Mouse (Mus musculus): ENCODE data around the gene Rex2.
"Not testable (repeated sequence)": the region's sequence is repeated elsewhere in the genome, so short reads cannot be mapped to it uniquely, and the experiment has no call there.

Gene Rex2

GRCm38 (mm10) chr4:147021550-147021949, at the start of gene Rex2:
TSS of gene Rex2 (plus strand) at chr4:147021850.
- not testable (repeated sequence) for DNase-seq

GRCm38 (mm10) chr4:146976581-146976980, 45.1 kb upstream of the Rex2 start:
- DNase-seq, result not testable (repeated sequence)

- not testable (repeated sequence) for DNase-seq
Measured at GRCm38 (mm10) chr4:147018400-147018799, 3.2 kb upstream of the Rex2 start.

GRCm38 (mm10) chr4:147026374-147026773, 4.7 kb downstream of the Rex2 start:
- DNase-seq, result not testable (repeated sequence)

- DNase-seq, result not testable (repeated sequence)
Measured at GRCm38 (mm10) chr4:147031308-147032036, 9.8 kb downstream of the Rex2 start.

GRCm38 (mm10) chr4:147063768-147064167, 42.1 kb downstream of the Rex2 start:
- not testable (repeated sequence) for DNase-seq

GRCm38 (mm10) chr4:147065861-147066260, 44.2 kb downstream of the Rex2 start:
- DNase-seq, result not testable (repeated sequence)

- DNase-seq, result not testable (repeated sequence)
Measured at GRCm38 (mm10) chr4:147066380-147066779, 44.7 kb downstream of the Rex2 start.

- DNase-seq, result not testable (repeated sequence)
Measured at GRCm38 (mm10) chr4:147095641-147096040, 74.0 kb downstream of the Rex2 start.

GRCm38 (mm10) chr4:147101666-147102626, 80.3 kb downstream of the Rex2 start:
- not testable (repeated sequence) for DNase-seq

GRCm38 (mm10) chr4:147103814-147104213, 82.2 kb downstream of the Rex2 start:
- DNase-seq, result not testable (repeated sequence)
